31 mouse cellular contexts compared by ENCODE assay signal in the genomic region with DNA sequence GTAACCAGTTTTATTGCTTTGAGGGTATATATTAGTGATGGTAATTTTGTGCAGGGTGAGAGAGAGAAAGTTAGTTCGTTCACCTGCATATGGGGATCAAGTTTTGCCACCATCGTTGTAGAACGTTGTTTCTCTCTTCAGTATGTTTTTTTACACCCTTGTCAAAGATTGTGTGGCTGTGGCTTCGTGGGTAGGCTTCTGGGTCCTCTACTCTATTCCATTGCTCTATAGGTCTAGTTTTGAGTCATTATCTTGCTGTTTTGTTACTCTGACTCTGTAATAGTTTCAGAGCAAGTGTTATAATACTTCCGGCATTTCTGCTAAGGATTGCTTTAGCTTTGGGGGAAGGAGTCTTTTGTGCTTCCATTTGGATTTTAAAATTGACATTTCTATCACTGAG. TPM values are rescaled to one million over a fixed set of nuclear protein-coding genes. Genes with fewer than 3 reads are reported as not detected.
"Had no signal": no experiment of that assay in that cellular context is flagged by ENCODE, and none has a peak within 500 bp of the region (broad histone marks: within the 10 kb centered on the region; RNA-seq: fewer than 3 reads in every experiment).

No protein-coding gene starts in this region.

- H3K27ac ChIP-seq: gastrocnemius, adult 2 months; heart, embryonic 10.5 days; hindbrain, embryonic 13.5 days; hindbrain, embryonic 15.5 days; hindbrain, postnatal 0 days; left cerebral cortex, adult 2 months; limb, embryonic 10.5 days; limb, embryonic 12.5 days; liver, embryonic 13.5 days; liver, embryonic 15.5 days had no signal

- H3K9me3 ChIP-seq: heart, embryonic 10.5 days; hindbrain, embryonic 13.5 days; hindbrain, embryonic 15.5 days; limb, embryonic 10.5 days; limb, embryonic 12.5 days; liver, embryonic 13.5 days; liver, embryonic 15.5 days had no signal

- H3K27me3 ChIP-seq: heart, embryonic 12.5 days; hindbrain, embryonic 13.5 days; hindbrain, embryonic 15.5 days; limb, embryonic 12.5 days; liver, embryonic 13.5 days; liver, embryonic 15.5 days had no signal

- DNase-seq: gastrocnemius, adult 2 months; gastrocnemius, postnatal 10 days; gastrocnemius, postnatal 36 days; heart, adult 18-20 months; heart, postnatal 14 days; heart, postnatal 36 days; kidney, adult 18-20 months; kidney, adult 8-10 months; kidney, postnatal 10 days; kidney, postnatal 36 days; liver; liver, embryonic 13.5 days had no signal

- H3K4me3 ChIP-seq: gastrocnemius, adult 2 months; heart, embryonic 10.5 days; heart, embryonic 12.5 days; hindbrain, embryonic 13.5 days; hindbrain, embryonic 15.5 days; left cerebral cortex, adult 2 months; limb, embryonic 10.5 days; limb, embryonic 12.5 days; liver, embryonic 13.5 days; liver, embryonic 15.5 days had no signal

- H3K36me3 ChIP-seq: heart, embryonic 10.5 days; heart, embryonic 12.5 days; hindbrain, embryonic 13.5 days; hindbrain, embryonic 15.5 days; limb, embryonic 10.5 days; limb, embryonic 12.5 days; liver, embryonic 13.5 days; liver, embryonic 15.5 days had no signal

- H3K4me2 ChIP-seq: heart, embryonic 12.5 days; hindbrain, embryonic 13.5 days; hindbrain, embryonic 15.5 days; limb, embryonic 12.5 days; liver, embryonic 11.5 days; liver, embryonic 13.5 days; liver, embryonic 15.5 days had no signal

- H3K9ac ChIP-seq: heart, embryonic 12.5 days; hindbrain, embryonic 13.5 days; hindbrain, embryonic 15.5 days; limb, embryonic 12.5 days; liver, embryonic 13.5 days; liver, embryonic 15.5 days had no signal

- ATAC-seq: hindbrain, postnatal 0 days; intestine, embryonic 16.5 days had no signal

- H3K4me1 ChIP-seq: hindbrain, embryonic 13.5 days; limb, embryonic 12.5 days; liver, embryonic 13.5 days; liver, embryonic 15.5 days had no signal

RNA-seq across cellular contexts. Expression of gene Ninj2, which starts 26.7 kb away (rescaled TPM):
- total RNA-seq: gastrocnemius, adult 2 months; gastrocnemius, postnatal 10 days; gastrocnemius, postnatal 36 days; heart, adult 18-20 months; heart, adult 8-10 months; heart, postnatal 14 days; heart, postnatal 36 days; hematopoietic stem cell, adult 5-6 weeks; hindbrain, postnatal 0 days had no signal
- polyA plus RNA-seq: heart, embryonic 10.5 days; heart, embryonic 12.5 days; heart, embryonic 14.5 days; heart, embryonic 16.5 days; hindbrain, embryonic 11.5 days; hindbrain, embryonic 13.5 days; hindbrain, embryonic 15.5 days; hindbrain, postnatal 0 days; intestine, embryonic 14.5 days; kidney, embryonic 14.5 days; large intestine, adult 2 months; limb, embryonic 10.5 days; limb, embryonic 12.5 days; liver, embryonic 11.5 days; liver, embryonic 13.5 days had no signal
